Mouse (Mus musculus): ENCODE measurements around the gene Vrk2. TPM values are rescaled to one million over a fixed set of nuclear protein-coding genes. Genes with fewer than 3 reads are reported as not detected.

Gene Vrk2
- polyA plus RNA-seq, 1 experiment from 2014 or later = 11.1 TPM

DNA sequence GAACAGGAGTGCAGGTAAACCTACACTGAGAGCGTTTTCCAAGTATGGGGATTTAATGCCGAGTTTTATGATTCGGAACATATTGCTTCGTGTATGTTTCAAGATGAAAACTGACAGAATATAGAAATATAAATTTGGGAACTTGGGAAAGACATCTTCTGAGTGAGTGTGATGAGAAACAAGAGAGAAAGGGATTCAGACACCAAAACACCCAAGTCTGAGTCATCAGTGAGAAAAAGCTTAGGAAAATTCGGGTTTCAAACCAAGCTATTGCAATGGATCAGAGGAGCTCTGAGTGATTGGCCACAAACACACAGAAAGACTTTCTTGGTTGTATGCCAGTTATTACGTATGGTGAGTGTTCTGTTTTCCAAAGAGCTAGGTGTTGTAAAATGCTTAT, 4.0 kb upstream of the Vrk2 start:
- WGBS = 88% methylated on average over 6 of the region's 6 CpGs
- ATAC-seq (ENCODE audit: low FRiP score, low read depth) = no peak
- H3K4me1 ChIP-seq = peaks cover 3% of the 10 kb centered on the region; the same call in 1 of the 2 replicates
- H3K27me3 ChIP-seq (replicated peaks) = no peaks in the 10 kb centered on the region
- H3K9me3 ChIP-seq = no peaks in the 10 kb centered on the region
- no peak overlapping the region for H3K4me2 ChIP-seq (replicated peaks)
- H3K27ac ChIP-seq = no peak overlapping the region
- H3K4me3 ChIP-seq = no peak overlapping the region
- no peaks in the 10 kb centered on the region for H3K36me3 ChIP-seq
- H3K9ac ChIP-seq = no peak overlapping the region

DNA sequence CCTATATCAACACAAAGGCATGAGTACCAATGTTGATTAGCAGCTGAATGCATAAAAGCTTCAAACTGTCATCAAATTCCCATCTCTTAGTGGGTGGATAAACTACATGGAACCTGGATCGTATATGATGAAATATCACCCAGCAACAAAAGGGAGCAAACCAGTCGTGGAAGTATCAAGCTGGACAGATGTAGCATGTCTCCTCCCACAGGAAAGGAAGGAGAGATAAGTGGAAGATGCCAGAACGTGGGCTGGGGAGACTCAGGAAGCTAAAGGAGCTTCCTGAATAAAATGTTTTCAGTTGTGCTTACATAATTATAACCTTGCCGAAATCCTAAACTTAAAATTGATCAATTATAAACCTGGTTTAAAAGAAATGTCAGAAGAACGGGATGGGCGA, 3.3 kb upstream of the Vrk2 start:
- no peaks in the 10 kb centered on the region for H3K36me3 ChIP-seq
- no peaks in the 10 kb centered on the region for H3K27me3 ChIP-seq (replicated peaks)
- H3K9ac ChIP-seq = no peak overlapping the region
- H3K4me3 ChIP-seq = no peak overlapping the region
- WGBS = 83% methylated on average over 6 of the region's 6 CpGs
- no peak overlapping the region for H3K4me2 ChIP-seq (replicated peaks)
- no peak overlapping the region for H3K27ac ChIP-seq
- ATAC-seq (ENCODE audit: low FRiP score, low read depth) = no peak
- no peaks in the 10 kb centered on the region for H3K9me3 ChIP-seq
- H3K4me1 ChIP-seq = peaks cover 6% of the 10 kb centered on the region; the same call in 1 of the 2 replicates

DNA sequence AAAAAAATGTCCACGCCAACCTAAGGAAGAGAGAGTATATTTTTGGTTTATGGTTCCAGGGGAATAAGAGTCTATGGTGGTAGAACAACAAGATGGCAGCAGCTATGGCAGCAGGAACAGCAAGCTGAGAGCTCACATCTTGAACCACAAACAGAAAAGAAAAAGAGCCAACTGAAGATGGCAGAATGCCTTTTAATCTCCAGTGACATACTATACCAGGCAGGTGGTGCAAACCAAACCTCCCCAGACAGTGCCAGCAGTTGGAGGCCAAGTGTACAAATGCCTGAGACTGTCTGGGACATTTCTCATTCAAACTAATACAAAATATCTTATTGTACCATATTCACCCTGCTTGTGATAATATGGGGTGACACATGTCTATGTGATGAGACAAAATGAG, 2.4 kb upstream of the Vrk2 start:
- WGBS = 85% methylated on average over 1 of the region's 1 CpGs
- H3K9ac ChIP-seq = no peak overlapping the region

DNA sequence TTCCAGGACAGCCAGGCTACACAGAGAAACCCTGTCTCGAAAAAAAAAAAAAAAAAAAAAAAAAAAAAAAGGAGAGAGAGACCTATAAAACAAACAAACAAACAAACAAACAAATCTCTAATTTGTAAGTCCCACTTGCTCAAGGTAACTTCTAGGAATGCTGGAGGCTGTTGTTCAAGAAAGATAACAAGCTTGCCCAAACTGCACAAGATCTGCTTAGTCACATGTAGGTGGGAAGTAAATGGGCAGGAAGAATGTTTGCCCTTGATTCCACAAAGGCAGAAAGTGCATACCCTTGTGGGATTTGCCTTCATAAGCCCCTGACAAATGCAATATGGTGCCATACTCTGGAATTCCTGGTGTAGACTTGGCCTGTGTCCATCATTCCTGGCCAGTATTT, 688 bp upstream of the Vrk2 start:
- H3K27ac ChIP-seq = no peak overlapping the region
- no peak overlapping the region for H3K9ac ChIP-seq
- H3K36me3 ChIP-seq = no peaks in the 10 kb centered on the region
- 83% methylated on average over 1 of the region's 1 CpGs for WGBS
- H3K27me3 ChIP-seq (replicated peaks) = no peaks in the 10 kb centered on the region
- no peaks in the 10 kb centered on the region for H3K9me3 ChIP-seq
- H3K4me3 ChIP-seq = no peak overlapping the region
- H3K4me2 ChIP-seq (replicated peaks) = no peak overlapping the region
- H3K4me1 ChIP-seq = peaks cover 6% of the 10 kb centered on the region; the same call in 1 of the 2 replicates
- no peak for ATAC-seq (ENCODE audit: low FRiP score, low read depth)

More for the DNA sequence above, 2.4 kb upstream of the Vrk2 start:
- Histone ChIP-seq H3K4me3 (no peak overlapping the region), H3K36me3 (no peaks in the 10 kb centered on the region), H3K27ac (no peak overlapping the region), H3K9me3 (no peaks in the 10 kb centered on the region), H3K4me1 (peaks cover 6% of the 10 kb centered on the region; the same call in 1 of the 2 replicates), H3K4me2 (replicated peaks) (no peak overlapping the region), H3K27me3 (replicated peaks) (no peaks in the 10 kb centered on the region)
- ATAC-seq (ENCODE audit: low FRiP score, low read depth) = no peak

DNA sequence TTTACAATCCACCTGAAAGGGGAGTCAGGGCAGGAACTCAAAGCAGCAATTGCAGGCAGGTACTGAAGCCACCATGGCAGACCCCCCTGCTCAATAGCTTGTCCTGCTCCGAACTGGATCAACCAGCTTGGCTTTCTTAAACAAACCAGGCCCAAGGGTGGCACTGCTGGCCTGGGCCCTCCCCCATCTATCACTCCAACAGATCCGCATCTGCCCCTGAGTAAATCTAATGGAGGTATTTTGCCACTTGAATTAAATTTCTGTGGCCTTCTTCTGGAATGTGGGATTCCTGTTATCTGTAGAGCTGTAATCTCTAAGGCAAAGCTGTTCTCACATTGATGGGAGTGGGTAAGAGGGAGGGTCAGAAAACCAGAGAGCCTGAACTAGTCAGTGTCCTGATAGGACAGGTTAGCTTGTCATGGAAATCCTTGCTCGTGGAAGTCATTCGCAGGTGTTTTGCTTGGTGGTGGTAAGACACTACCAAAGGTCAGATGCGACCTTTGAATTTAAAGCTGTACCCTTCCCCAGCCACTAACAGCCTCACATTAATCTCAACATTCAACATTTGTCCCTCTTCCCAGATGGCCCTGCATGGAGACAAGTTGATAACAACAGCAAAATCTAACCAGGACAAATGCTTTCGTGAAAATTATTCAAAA, 1.3 kb downstream of the Vrk2 start:
- H3K4me1 ChIP-seq = peaks cover 6% of the 10 kb centered on the region; the same call in 1 of the 2 replicates
- H3K4me2 ChIP-seq (replicated peaks) = peak overlapping the region; percentile 90
- no peaks in the 10 kb centered on the region for H3K9me3 ChIP-seq
- no peak overlapping the region; the same call in 1 of the 2 replicates for H3K9ac ChIP-seq
- peak overlapping the region; percentile 70 for H3K4me3 ChIP-seq
- ATAC-seq (ENCODE audit: low FRiP score, low read depth) = 0 out of 2 replicates have a peak, but pooled peaks have one; percentile 4
- WGBS = 19% methylated on average over 6 of the region's 6 CpGs
- no peaks in the 10 kb centered on the region for H3K27me3 ChIP-seq (replicated peaks)
- H3K36me3 ChIP-seq = no peaks in the 10 kb centered on the region
- H3K27ac ChIP-seq = no peak overlapping the region

DNA sequence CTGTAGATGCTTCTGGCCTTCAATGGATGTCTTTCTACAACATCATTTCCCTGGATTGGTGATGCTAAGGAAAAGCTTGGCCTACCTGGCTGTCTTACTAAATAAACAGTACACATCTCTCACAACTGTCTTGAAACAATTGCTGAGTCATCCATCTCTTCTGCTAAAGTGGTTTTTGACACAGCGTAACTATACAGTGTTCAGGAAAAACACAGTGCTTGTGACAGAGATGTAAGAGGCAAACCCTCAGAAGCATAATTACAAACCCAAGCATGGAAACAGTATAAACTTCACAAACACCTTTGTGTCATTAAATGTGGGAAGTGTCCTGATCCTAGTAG, 6.6 kb downstream of the Vrk2 start:
- Histone ChIP-seq H3K4me3 (no peak overlapping the region), H3K9me3 (no peaks in the 10 kb centered on the region), H3K36me3 (no peaks in the 10 kb centered on the region), H3K9ac (no peak overlapping the region), H3K27ac (no peak overlapping the region), H3K4me1 (no peaks in the 10 kb centered on the region), H3K27me3 (replicated peaks) (no peaks in the 10 kb centered on the region), H3K4me2 (replicated peaks) (no peak overlapping the region)
- WGBS = 96% methylated on average over 1 of the region's 1 CpGs
- no peak for ATAC-seq (ENCODE audit: low FRiP score, low read depth)

DNA sequence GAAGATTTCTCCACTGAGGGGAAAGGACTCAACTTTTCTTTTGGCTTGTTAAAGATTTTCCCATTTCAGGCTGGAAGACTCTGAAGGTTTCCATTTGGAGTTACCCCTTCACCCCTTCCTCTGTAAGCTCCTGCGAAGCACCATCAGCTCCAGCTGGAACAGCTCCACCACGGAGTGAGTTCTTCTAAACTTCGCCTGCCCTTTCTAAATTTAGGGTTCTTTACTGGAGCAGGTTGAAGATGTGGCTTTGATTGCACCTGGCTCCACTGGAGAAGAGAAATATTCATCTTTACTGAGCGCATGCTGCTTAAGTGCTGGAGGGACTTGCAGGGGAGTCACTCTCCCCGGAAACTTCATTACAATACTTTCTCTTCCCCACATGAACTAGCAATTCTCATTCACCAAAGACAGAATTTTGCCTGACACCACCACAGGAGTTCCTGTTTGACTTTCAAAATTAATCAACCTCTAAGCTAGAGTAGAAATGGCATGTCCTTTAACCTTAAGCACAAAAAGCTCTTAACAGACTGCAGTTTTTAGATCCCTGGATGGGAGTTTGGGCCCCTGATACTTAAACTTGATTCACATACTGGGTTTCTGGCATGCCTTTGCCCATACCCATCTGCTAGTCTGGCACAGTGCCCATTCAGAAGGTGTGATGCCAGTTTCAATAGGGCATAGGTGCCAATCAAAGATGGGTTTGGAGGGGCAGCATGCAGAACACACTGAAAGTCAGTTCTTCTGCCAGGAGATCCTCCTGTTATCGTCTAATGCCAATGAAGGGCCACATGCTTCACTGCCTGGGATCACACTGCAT, 7.2 kb downstream of the Vrk2 start:
- Histone ChIP-seq H3K36me3 (no peaks in the 10 kb centered on the region), H3K9ac (no peak overlapping the region), H3K4me3 (no peak overlapping the region), H3K9me3 (no peaks in the 10 kb centered on the region), H3K4me2 (replicated peaks) (no peak overlapping the region), H3K27ac (no peak overlapping the region), H3K4me1 (no peaks in the 10 kb centered on the region), H3K27me3 (replicated peaks) (no peaks in the 10 kb centered on the region)
- ATAC-seq (ENCODE audit: low FRiP score, low read depth) = no peak
- WGBS = 76% methylated on average over 6 of the region's 6 CpGs

DNA sequence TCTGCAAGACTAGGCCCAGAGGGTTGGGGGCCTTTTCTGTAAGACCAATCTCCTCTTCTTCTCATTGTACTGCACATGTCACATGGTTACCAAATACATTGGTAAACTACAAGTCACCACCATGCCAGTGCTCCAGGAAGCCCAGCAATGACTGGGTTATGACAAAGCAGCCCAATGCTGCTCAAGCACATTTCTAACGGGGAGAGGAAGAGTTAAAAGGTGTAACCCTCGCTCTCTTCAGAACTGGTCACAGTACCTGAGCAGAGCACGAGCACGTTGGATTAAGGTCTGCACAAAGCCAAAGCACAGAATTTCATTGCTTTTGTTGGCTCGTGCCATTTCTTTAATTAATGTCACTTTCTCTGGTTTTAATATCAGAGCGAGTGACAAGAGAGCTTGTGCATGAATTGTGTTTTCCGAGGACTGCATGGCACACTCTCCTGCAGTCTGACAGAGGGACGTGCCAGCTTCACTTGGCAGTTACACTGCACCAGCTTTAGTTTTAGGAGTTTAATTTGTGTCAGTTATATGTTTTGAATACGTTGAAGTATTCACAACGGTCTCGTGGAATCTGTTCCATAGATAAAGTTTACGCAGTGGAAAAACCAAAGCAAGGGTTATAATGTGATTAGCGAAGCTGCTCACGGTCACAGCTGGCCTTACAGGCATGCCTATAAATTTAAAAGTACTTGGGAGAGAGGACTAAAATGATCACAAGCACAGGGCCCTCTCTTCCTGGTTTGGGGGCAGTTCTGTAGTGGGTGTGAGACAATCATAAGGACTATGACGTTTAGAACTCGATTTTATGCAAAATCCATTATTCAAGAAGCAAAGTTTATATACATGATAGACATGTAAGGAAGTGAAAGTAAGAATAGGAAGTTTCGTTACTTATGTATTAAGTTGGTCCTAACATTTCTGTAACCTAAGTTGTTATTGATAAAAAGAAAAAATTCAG, 8.1 kb downstream of the Vrk2 start:
- ATAC-seq (ENCODE audit: low FRiP score, low read depth) = no peak
- Histone ChIP-seq H3K4me3 (no peak overlapping the region), H3K36me3 (no peaks in the 10 kb centered on the region), H3K27ac (no peak overlapping the region), H3K4me1 (no peaks in the 10 kb centered on the region), H3K9ac (no peak overlapping the region), H3K9me3 (no peaks in the 10 kb centered on the region), H3K27me3 (replicated peaks) (no peaks in the 10 kb centered on the region), H3K4me2 (replicated peaks) (no peak overlapping the region)
- 70% methylated on average over 17 of the region's 17 CpGs for WGBS

DNA sequence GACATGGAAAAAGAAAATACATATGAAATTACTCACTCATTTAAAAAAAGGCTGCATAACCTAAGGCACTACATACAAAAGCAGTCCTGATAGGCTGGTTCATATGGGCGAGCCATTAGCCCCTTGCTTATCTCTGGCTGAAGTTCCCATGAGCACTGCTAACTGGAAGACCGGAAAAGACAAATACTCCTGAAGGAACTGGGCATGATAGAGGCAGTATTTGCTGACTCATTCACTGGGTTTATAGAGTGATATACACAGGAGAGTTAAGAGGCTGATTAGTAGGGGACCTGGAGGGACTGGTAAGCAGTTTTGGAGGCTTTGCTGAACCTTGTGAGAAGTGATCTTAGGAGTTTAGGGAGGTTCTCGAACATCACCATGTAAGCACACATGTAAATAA, 42.2 kb downstream of the Vrk2 start:
- WGBS = 90% methylated on average over 3 of the region's 3 CpGs
- Histone ChIP-seq H3K27ac (no peak overlapping the region), H3K36me3 (no peaks in the 10 kb centered on the region), H3K4me3 (no peak overlapping the region), H3K9ac (no peak overlapping the region), H3K4me2 (replicated peaks) (no peak overlapping the region), H3K27me3 (replicated peaks) (no peaks in the 10 kb centered on the region), H3K4me1 (no peaks in the 10 kb centered on the region), H3K9me3 (no peaks in the 10 kb centered on the region)
- no peak for ATAC-seq (ENCODE audit: low FRiP score, low read depth)

DNA sequence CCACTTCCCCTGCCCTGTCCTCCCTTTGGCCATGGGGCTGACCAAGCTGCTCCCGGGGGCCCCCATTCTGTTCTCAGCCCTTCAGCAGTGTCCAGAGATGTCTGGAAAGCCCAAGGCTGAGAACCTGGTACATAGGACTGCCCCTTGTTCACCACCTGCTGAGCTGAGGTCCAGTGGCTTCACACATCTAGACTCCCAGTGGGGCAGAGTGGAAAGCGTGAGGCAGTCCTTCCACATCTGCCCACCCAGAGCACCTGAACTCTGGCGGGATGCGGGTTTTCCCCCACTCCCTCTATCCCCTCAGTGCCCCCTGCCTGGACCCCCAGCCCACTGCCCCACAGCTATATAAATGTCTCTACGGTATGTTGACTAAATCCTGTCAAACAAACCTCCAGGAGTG, 56.0 kb downstream of the Vrk2 start:
- WGBS = 92% methylated on average over 5 of the region's 5 CpGs
- Histone ChIP-seq H3K4me2 (replicated peaks) (no peak overlapping the region), H3K27ac (no peak overlapping the region), H3K36me3 (no peaks in the 10 kb centered on the region), H3K27me3 (replicated peaks) (no peaks in the 10 kb centered on the region), H3K4me1 (no peaks in the 10 kb centered on the region), H3K4me3 (no peak overlapping the region), H3K9ac (no peak overlapping the region), H3K9me3 (no peaks in the 10 kb centered on the region)
- no peak for ATAC-seq (ENCODE audit: low FRiP score, low read depth)

DNA sequence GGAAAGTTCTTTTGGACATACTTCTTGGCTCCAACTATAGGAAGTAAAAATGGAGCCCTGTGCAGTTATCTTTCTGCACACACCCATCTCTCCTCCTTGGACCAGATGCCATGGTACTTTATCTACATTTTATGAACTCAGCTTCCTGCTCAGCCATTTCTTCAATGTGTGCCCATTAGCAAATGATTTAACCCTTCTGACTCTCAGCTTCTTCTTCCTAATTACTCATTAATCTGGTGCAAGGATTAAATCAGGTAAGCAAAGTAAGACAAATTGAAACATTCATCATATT, 60.0 kb downstream of the Vrk2 start:
- no peaks in the 10 kb centered on the region for H3K4me1 ChIP-seq
- no peak overlapping the region for H3K27ac ChIP-seq
- no peak overlapping the region for H3K4me2 ChIP-seq (replicated peaks)
- no peak overlapping the region for H3K9ac ChIP-seq
- H3K27me3 ChIP-seq (replicated peaks) = no peaks in the 10 kb centered on the region
- H3K9me3 ChIP-seq = no peaks in the 10 kb centered on the region
- H3K4me3 ChIP-seq = no peak overlapping the region
- no peaks in the 10 kb centered on the region for H3K36me3 ChIP-seq
- no peak for ATAC-seq (ENCODE audit: low FRiP score, low read depth)

Data from neural tube, embryonic 12.5 days (tissue).